Mouse (Mus musculus) kidney, adult 2 months (tissue): ENCODE measurements at regions not wholly inside any gene's neighbourhood (a gene's known extent, or its start where the extent isn't known, plus 50 kb on each side); places are given as distances from the start of the nearest gene placed in this dataset.
A peak's percentile ranks its signal among the peaks of the same experiment; 100 is the strongest.

ENCODE experiments used
- DNase-seq: peaks from one replicate; pipeline ENCODE4 v3.0.0; 2021
- H3K27ac ChIP-seq: fragments of 200-500 bp; 2 replicates; pipeline ENCODE4 v1.5.1; 2012; ENCODE audit warnings: low read depth, low read length, control low read depth, inconsistent platforms; ENCODE audit not compliant: insufficient read depth
- H3K27me3 ChIP-seq: fragments of 200-500 bp; replicated peaks from 2 replicates; pipeline ENCODE4 v1.6.1; 2012; ENCODE audit warnings: mild to moderate bottlenecking, moderate library complexity, low read length, inconsistent platforms; ENCODE audit not compliant: control insufficient read depth, insufficient read depth
- H3K36me3 ChIP-seq: fragments of 200-500 bp; 2 replicates; pipeline ENCODE4 v1.6.1; 2012; ENCODE audit warnings: mild to moderate bottlenecking, moderate library complexity, low read length, inconsistent platforms; ENCODE audit not compliant: control insufficient read depth, insufficient read depth
- H3K4me1 ChIP-seq: fragments of 200-500 bp; 2 replicates; pipeline ENCODE4 v1.6.1; 2011; ENCODE audit warnings: low read length; ENCODE audit not compliant: control insufficient read depth, insufficient read depth
- H3K4me3 ChIP-seq: fragments of 200-500 bp; 2 replicates; pipeline ENCODE4 v1.5.1; 2011; ENCODE audit warnings: mild to moderate bottlenecking, low read depth, low read length, control low read depth; ENCODE audit not compliant: insufficient read depth
- CTCF ChIP-seq: fragments of 200-500 bp; conservative IDR thresholded peaks from 2 replicates; pipeline ENCODE4 v1.5.1; 2011; ENCODE audit warnings: low read depth, mild to moderate bottlenecking, control low read depth, low read length, moderate library complexity, mixed read lengths; ENCODE audit not compliant: insufficient read depth, insufficient read length
- POLR2A ChIP-seq: fragments of 200-500 bp; IDR thresholded peaks from one replicate; pipeline ENCODE4 v1.6.1; 2011; ENCODE audit warnings: low read depth, low read length, control low read depth
- WGBS: fragments of 180-500 bp; shearing (Covaris S2); methylation state at CpG from one replicate; pipeline ENCODE4 v1.1.7; 2018; 5-methylcytosine and 5-hydroxymethylcytosine counted together

DNA sequence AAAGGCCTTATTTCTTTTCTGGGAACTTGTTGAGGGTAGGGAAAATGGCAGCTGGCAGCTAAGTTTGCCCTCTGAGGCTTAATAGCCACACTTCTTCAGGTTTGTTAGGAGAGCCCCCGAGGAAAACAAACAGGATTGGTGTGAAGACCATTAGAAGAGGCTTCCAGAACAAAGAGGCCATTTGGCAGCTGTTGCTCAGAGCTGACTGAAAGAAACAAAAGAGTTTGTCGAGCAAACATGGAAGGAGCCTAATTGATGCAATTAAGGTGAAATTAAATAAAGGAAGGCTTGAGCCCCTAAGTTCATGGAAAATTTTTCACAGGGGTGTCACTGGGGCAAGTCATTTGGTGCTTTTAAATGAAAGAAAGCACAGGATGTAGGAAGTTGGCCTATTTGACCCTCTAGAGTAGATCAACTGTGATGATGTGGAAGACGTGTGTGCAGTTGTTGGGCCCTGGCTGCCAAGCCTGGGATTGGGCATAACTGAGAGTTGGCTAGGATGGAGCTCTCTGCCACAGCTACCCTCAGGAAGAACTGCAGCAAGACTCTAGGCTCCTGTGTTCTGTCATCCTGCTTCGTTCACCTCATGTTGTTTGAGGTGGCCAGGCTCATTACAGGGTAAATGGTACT, 106.9 kb downstream of the Apip start:
- TF ChIP-seq POLR2A (no peak), CTCF (no peak)
- 52% methylated on average over 4 of the region's 4 CpGs for WGBS
- no peak overlapping the region for H3K4me3 ChIP-seq
- H3K27me3 ChIP-seq, result no peaks in the 10 kb centered on the region
- H3K36me3 ChIP-seq, result no peaks in the 10 kb centered on the region
- no peak for DNase-seq
- 0 out of 2 replicates have a peak, but pooled peaks cover 3% of the 10 kb centered on the region for H3K4me1 ChIP-seq
- H3K27ac ChIP-seq, result no peak overlapping the region

DNA sequence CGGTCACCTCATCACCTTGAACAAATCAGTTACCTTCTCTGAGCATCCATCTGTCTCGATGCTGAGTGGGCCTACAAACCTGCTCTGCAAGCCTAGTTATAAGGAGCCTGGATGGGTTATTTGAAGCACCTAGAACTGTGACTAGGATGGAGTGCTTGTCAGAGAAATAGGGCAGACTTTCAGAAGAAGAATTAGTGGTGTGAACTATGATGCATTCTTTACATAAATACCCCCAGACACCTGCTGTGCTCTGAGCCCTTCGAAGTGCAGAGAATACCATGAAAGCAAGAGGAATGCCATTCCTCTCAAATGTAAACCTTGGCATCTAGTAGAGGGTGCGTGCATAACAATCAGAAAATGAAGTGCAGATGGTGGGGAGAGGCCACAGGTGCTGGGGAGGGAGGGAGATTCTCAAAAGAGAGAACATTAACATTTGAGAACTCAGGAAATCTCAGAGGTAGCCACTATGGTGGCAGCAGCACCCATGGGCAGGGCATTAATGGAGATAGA, 113.3 kb downstream of the Apip start:
- H3K27me3 ChIP-seq, result no peaks in the 10 kb centered on the region
- TF ChIP-seq CTCF, result no peak
- TF ChIP-seq POLR2A, result no peak
- no peak for DNase-seq
- no peak overlapping the region for H3K4me3 ChIP-seq
- WGBS, result 82% methylated on average over 4 of the region's 4 CpGs
- H3K27ac ChIP-seq, result no peak overlapping the region
- no peaks in the 10 kb centered on the region for H3K36me3 ChIP-seq
- H3K4me1 ChIP-seq, result no peaks in the 10 kb centered on the region

DNA sequence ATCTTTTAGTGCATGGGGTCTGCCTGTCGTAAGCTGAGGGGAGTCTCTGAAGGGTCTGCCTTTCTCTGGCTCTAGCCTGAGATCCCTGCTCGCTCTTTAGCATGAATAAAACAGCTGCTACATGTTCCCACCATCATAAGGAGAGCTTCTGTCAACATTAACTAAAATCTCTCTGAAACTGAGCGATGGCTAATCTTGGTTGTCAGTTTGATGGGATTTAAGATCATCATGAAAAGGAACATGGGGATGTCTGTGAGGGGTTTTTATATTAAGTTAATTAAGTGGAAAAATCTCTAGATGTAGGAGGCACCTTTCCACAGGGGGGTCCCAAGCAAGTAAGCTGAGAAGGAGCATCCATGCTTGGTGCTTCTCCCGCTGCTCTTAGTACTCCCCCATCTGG, 110.5 kb downstream of the Ehf start:
- DNase-seq, result no peak
- Histone ChIP-seq H3K4me1 (no peaks in the 10 kb centered on the region), H3K4me3 (no peak overlapping the region), H3K27me3 (no peaks in the 10 kb centered on the region), H3K36me3 (no peaks in the 10 kb centered on the region), H3K27ac (no peak overlapping the region)
- TF ChIP-seq POLR2A, result no peak
- TF ChIP-seq CTCF, result no peak
- WGBS, result 86% methylated on average over 4 of the region's 4 CpGs

DNA sequence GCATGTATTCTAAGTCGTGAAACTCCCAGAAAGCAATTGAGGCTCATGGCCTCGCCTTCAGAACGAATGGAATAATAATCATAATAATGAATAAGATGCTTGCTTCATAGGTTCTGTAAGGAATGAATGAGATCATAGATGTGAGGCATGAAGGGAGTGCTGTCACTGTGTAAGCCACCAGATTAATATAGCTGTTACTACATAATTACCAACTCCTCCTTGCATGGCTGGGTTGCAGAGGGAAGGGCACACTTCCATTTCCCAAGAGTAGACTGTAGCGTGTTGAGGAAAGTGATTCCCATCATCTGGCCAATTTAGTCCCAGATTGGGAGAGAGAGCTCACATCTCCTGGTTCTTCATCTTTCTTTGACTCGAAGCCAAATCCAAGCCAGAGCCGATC, 102.8 kb downstream of the Ehf start:
- H3K27ac ChIP-seq, result no peak overlapping the region
- no peak overlapping the region for H3K4me3 ChIP-seq
- WGBS, result 89% methylated on average over 6 of the region's 6 CpGs
- peaks cover 2% of the 10 kb centered on the region; the same call in 1 of the 2 replicates for H3K4me1 ChIP-seq
- no peaks in the 10 kb centered on the region for H3K36me3 ChIP-seq
- no peak for DNase-seq
- H3K27me3 ChIP-seq, result no peaks in the 10 kb centered on the region
- no peak for TF ChIP-seq POLR2A
- no peak for TF ChIP-seq CTCF

DNA sequence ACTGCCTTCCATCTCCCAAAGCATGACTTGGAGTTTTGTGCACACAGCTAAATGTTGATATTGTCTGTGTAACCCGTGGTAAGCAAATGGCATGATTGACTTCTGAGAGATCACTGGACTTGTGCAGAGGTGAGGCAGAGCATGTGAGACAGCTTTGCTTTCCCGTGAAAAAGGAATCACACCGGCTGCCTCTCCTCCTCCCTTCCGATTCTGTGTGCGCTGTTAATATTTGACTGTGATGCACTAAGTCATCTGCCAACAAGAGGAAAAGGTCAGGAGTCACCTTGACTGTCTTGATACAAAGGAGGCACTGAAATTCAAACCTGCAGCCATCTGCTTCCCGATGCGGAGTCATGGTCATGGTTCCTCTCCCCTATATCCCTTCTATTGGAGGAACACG, 98.0 kb downstream of the Ehf start:
- WGBS, result 53% methylated on average over 8 of the region's 8 CpGs
- peak; percentile 81 for DNase-seq
- Histone ChIP-seq H3K4me1 (peaks cover 2% of the 10 kb centered on the region; the same call in 1 of the 2 replicates), H3K27ac (no peak overlapping the region), H3K27me3 (no peaks in the 10 kb centered on the region; the same call in 1 of the 2 replicates), H3K4me3 (no peak overlapping the region), H3K36me3 (no peaks in the 10 kb centered on the region)
- no peak for TF ChIP-seq CTCF
- no peak for TF ChIP-seq POLR2A

DNA sequence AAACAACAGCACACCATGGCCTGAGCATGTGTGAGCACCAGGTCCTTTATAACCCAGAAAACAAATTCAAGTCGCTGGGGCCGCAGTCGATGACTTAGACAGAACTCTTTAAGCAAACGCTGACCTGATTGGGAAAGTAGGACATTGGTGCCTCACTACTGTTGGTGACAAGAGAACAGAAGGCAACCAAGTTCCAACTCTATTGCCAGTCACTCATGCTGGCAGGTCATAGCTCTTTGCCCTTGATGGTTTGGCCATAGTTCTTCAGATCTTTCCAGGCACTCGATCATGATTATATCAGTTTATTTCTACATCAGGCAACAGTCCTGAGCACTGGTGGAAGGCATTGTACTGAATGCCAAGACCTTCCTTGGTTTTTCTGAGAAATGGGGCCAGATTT, 94.7 kb downstream of the Ehf start:
- Histone ChIP-seq H3K36me3 (no peaks in the 10 kb centered on the region), H3K4me3 (no peak overlapping the region), H3K27ac (no peak overlapping the region), H3K27me3 (no peaks in the 10 kb centered on the region; the same call in 1 of the 2 replicates), H3K4me1 (peaks cover 2% of the 10 kb centered on the region; the same call in 1 of the 2 replicates)
- DNase-seq, result no peak
- WGBS, result 95% methylated on average over 5 of the region's 5 CpGs
- TF ChIP-seq POLR2A, result no peak
- no peak for TF ChIP-seq CTCF

DNA sequence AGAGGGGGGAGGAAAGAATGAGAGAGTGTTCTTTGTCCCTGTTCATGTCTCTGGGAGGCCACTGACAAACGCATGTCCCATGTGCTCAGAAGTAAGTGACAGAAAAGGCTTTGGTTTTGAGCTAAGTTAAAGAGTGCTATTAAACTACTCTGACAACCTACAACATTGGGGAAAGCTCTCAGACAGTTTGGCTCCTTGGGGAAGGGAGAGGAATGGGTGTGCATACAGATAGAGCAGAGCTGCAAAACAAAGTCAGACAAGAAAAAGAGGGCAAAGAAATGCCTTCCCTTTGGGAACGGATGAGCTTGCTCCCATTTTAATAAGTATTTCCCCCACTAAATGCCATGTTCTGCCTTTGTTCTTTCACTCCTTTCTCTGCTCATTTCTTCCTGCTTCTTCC, 94.0 kb downstream of the Ehf start:
- Histone ChIP-seq H3K27me3 (no peaks in the 10 kb centered on the region; the same call in 1 of the 2 replicates), H3K27ac (no peak overlapping the region), H3K4me3 (no peak overlapping the region), H3K36me3 (no peaks in the 10 kb centered on the region), H3K4me1 (peaks cover 2% of the 10 kb centered on the region; the same call in 1 of the 2 replicates)
- TF ChIP-seq CTCF, result no peak
- no peak for TF ChIP-seq POLR2A
- no peak for DNase-seq
- WGBS, result 88% methylated on average over 2 of the region's 2 CpGs
